Mouse (Mus musculus) liver, postnatal 0 days (tissue): Measurements from ENCODE around the gene Ccl25.

Experiments used
- CTCF ChIP-seq: sonication (generic); IDR thresholded peaks from 2 replicates; pipeline ENCODE4 v1.5.1; 2016; ENCODE audit warnings: antibody characterized with exemption, low read depth
- EP300 ChIP-seq: IDR thresholded peaks from 2 replicates; pipeline ENCODE4 v1.6.1; 2016; ENCODE audit warnings: antibody characterized with exemption, low read depth, mild to moderate bottlenecking

DNA sequence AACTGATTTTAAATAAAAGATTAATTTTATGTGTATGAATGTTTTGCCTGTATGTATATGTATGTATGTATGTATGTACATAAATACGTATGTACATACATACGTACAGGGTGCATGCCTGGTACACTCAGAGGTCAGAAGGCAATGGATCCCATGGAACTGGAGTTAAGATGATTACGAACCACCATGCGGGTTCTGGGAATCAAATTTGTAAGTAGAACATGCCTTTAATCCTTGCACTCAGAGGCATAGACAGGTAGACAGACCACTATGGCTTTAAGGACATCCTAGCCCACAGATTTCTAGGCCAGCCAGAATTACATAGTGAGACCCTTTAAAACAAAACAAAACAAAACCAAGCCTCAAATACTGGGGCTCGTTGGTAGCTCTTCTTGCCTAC lies 6.9 kb upstream of the Ccl25 start:
- no peak for TF ChIP-seq CTCF
- TF ChIP-seq EP300 = no peak
